Mouse (Mus musculus) limb, embryonic 13.5 days (tissue): Measurements from ENCODE around the gene Gm6370. TPM values are rescaled to one million over a fixed set of nuclear protein-coding genes. Genes with fewer than 3 reads are reported as not detected.
"Not testable (repeated sequence)": the region's sequence is repeated elsewhere in the genome, so short reads cannot be mapped to it uniquely, and the experiment has no call there.

Experiments
- ATAC-seq: fragments of 200-750 bp; cut with Nextera tagmentation; 2 replicates; pipeline ENCODE4 v1.8.0; 2017; ENCODE audit warnings: low read depth, moderate number of reproducible peaks, moderate TSS enrichment; ENCODE audit not compliant: low FRiP score
- H3K27ac ChIP-seq: fragments of 300-500 bp; sonication (generic); 2 replicates; pipeline ENCODE4 v1.5.1; 2015; ENCODE audit warnings: inconsistent platforms, mild to moderate bottlenecking, moderate library complexity
- H3K27me3 ChIP-seq: fragments of 300-500 bp; sonication (generic); 2 replicates; pipeline ENCODE4 v1.6.1; 2015; ENCODE audit warnings: mild to moderate bottlenecking, inconsistent platforms
- H3K36me3 ChIP-seq: fragments of 300-500 bp; sonication (generic); 2 replicates; pipeline ENCODE4 v1.6.1; 2015; ENCODE audit warnings: inconsistent platforms, mild to moderate bottlenecking, moderate library complexity
- H3K4me1 ChIP-seq: fragments of 300-500 bp; sonication (generic); 2 replicates; pipeline ENCODE4 v1.6.1; 2015; ENCODE audit warnings: inconsistent platforms
- H3K4me2 ChIP-seq: fragments of 300-500 bp; sonication (generic); replicated peaks from 2 replicates; pipeline ENCODE4 v1.6.1; 2015; ENCODE audit warnings: inconsistent platforms, mild to moderate bottlenecking, moderate library complexity
- H3K4me3 ChIP-seq: fragments of 300-500 bp; sonication (generic); 2 replicates; pipeline ENCODE4 v1.5.1; 2015; ENCODE audit warnings: moderate library complexity, mild to moderate bottlenecking, inconsistent platforms
- H3K9ac ChIP-seq: fragments of 300-500 bp; sonication (generic); 2 replicates; pipeline ENCODE4 v1.6.1; 2015; ENCODE audit warnings: mild to moderate bottlenecking, inconsistent platforms
- H3K9me3 ChIP-seq: fragments of 300-500 bp; sonication (generic); 2 replicates; pipeline ENCODE4 v1.6.1; 2016; ENCODE audit warnings: inconsistent platforms
- WGBS: fragments of 180-500 bp; shearing (Covaris S2); methylation state at CpG from one replicate; pipeline ENCODE4 v1.1.7; 2015; 5-methylcytosine and 5-hydroxymethylcytosine counted together
- polyA plus RNA-seq: library from polyadenylated mRNA; unstranded; fragments of >200 nt; fragmentation: Nextera tagmentation; extraction: Ambion mirVana; gene quantifications from 2 replicates; pipeline ENCODE4 v1.2.1, GENCODE M21; 2015

Gene Gm6370
- not detected in 2 replicates for polyA plus RNA-seq

- H3K27ac ChIP-seq, ATAC-seq, H3K9ac ChIP-seq, H3K27me3 ChIP-seq, H3K4me2 ChIP-seq, H3K36me3 ChIP-seq, H3K9me3 ChIP-seq, H3K4me1 ChIP-seq, H3K4me3 ChIP-seq: not testable (repeated sequence)
- no CpG with 5 or more reads among the region's 5 CpGs for WGBS
These were observed at the start of gene Gm6370 for GRCm38 (mm10) chr5:146491063-146491462. Gene Gm6370, plus strand, starts transcription at chr5:146491363.

DNA sequence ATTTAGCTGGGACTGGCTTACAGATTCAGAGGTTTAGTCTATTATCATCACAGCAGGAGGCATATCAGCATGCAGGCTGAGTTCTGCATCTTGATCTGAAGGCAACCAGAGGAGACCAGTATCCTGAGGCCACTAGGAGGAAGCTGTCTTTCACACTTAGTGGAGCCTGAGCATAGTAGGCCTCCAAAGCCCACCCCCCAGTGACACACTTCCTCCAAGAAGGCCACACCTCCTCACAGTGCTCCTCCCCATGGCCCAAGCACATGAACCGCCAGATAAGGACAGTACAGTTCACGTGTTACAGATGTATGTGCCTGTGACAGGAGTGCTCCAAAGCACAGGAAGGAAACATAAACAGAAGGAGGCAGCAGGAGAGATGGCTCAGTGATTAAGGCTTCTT is 48.4 kb upstream of the Gm6370 start:
- Histone ChIP-seq H3K27me3 (no peaks in the 10 kb centered on the region), H3K4me1 (no peaks in the 10 kb centered on the region), H3K36me3 (peaks cover 11% of the 10 kb centered on the region), H3K4me3 (no peak overlapping the region), H3K4me2 (no peak overlapping the region), H3K9me3 (no peaks in the 10 kb centered on the region), H3K9ac (no peak overlapping the region), H3K27ac (no peak overlapping the region)
- no peak for ATAC-seq
- 75% methylated on average over 2 of the region's 2 CpGs for WGBS

DNA sequence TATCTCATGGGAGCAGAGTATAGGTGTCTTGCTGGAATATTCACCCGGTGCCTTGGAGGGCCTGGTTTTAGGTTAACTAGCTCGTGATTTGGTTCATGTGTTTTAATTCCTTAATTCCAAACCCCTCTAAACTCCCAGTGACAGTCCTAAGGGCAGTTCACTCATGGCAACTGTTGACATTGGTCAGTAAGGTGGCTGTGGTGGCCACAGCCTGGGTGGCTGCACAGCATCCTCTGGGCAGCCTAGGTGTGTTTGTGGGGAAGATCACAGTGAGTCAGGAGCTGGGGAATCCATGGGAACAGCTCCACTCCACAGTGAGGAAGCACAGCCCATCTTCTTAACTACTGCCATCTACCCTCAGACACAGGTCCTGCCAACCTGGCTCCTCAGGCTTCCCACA is 44.5 kb upstream of the Gm6370 start:
- Histone ChIP-seq H3K36me3 (peaks cover 4% of the 10 kb centered on the region; the same call in 1 of the 2 replicates), H3K9me3 (no peaks in the 10 kb centered on the region), H3K9ac (no peak overlapping the region), H3K4me3 (no peak overlapping the region), H3K27me3 (no peaks in the 10 kb centered on the region), H3K27ac (no peak overlapping the region), H3K4me1 (no peaks in the 10 kb centered on the region), H3K4me2 (no peak overlapping the region)
- WGBS: 80% methylated on average over 2 of the region's 2 CpGs
- ATAC-seq: no peak

GRCm38 (mm10) chr5:146451592-146452254 is 39.4 kb upstream of the Gm6370 start:
- Histone ChIP-seq H3K9ac (no peak overlapping the region), H3K4me3 (no peak overlapping the region), H3K27me3 (no peaks in the 10 kb centered on the region), H3K27ac (no peak overlapping the region), H3K4me2 (no peak overlapping the region), H3K9me3 (no peaks in the 10 kb centered on the region), H3K36me3 (peaks cover 17% of the 10 kb centered on the region), H3K4me1 (no peaks in the 10 kb centered on the region)
- ATAC-seq: no peak
- WGBS: 60% methylated on average over 11 of the region's 11 CpGs

DNA sequence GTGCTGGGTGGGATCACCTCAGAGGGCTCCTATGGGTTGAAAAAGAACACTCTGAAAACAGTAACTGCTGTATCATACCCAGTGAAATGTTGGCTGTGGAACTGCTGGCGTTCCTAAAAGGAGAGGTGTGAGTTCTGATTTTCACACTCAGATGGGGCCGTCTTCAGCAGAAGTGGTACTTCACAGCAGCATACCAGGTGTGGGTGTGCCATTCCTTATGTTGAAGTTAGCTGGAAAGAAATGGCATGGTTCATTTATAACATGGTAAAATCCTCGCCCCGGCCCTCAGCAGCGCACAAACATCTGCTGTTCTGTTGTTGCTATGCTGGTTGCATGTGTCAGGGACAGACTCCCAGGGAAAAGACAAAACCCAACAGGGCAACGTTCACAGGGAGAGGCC is 37.6 kb upstream of the Gm6370 start:
- H3K4me2 ChIP-seq: no peak overlapping the region
- H3K9ac ChIP-seq: no peak overlapping the region
- peaks cover 21% of the 10 kb centered on the region for H3K36me3 ChIP-seq
- no peak overlapping the region for H3K4me3 ChIP-seq
- H3K9me3 ChIP-seq: no peaks in the 10 kb centered on the region
- no peaks in the 10 kb centered on the region for H3K4me1 ChIP-seq
- no peaks in the 10 kb centered on the region for H3K27me3 ChIP-seq
- no peak for ATAC-seq
- WGBS: 92% methylated on average over 6 of the region's 6 CpGs
- no peak overlapping the region for H3K27ac ChIP-seq

DNA sequence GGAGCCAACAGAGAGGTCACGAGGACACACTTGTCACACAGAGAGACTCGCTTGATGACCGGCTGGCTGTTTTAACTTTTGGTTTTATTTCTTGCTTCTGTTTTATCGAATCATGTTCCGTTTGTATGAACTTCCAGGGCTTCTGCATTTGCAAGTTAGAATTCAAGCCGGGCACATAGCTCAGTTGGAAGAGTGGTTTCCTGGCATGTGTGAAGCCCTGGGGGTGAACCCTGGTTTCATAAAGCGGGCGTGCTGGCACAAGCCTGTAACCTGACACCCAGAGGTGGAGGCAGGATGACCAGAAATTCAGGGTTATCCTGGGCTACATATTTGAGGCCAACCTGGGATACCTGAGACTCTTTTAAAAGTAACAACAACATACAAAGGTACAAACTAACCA is 29.6 kb upstream of the Gm6370 start:
- Histone ChIP-seq H3K4me3 (no peak overlapping the region), H3K9ac (no peak overlapping the region), H3K4me2 (no peak overlapping the region), H3K9me3 (no peaks in the 10 kb centered on the region), H3K4me1 (no peaks in the 10 kb centered on the region), H3K27me3 (no peaks in the 10 kb centered on the region), H3K36me3 (peaks cover 23% of the 10 kb centered on the region), H3K27ac (no peak overlapping the region)
- 78% methylated on average over 8 of the region's 8 CpGs for WGBS
- no peak for ATAC-seq

- H3K4me2 ChIP-seq: no peak overlapping the region
- peaks cover 17% of the 10 kb centered on the region; the same call in 1 of the 2 replicates for H3K36me3 ChIP-seq
- H3K9me3 ChIP-seq: no peaks in the 10 kb centered on the region
- H3K27ac ChIP-seq: no peak overlapping the region
- H3K27me3 ChIP-seq: no peaks in the 10 kb centered on the region
- no peak overlapping the region for H3K9ac ChIP-seq
- WGBS: 91% methylated on average over 19 of the region's 19 CpGs
- no peaks in the 10 kb centered on the region for H3K4me1 ChIP-seq
- H3K4me3 ChIP-seq: no peak overlapping the region
- no peak for ATAC-seq
These were observed 24.5 kb upstream of the Gm6370 start for GRCm38 (mm10) chr5:146466663-146467062.

- 92% methylated on average over 9 of the region's 9 CpGs for WGBS
- no peaks in the 10 kb centered on the region for H3K4me1 ChIP-seq
- no peak overlapping the region for H3K4me3 ChIP-seq
- H3K36me3 ChIP-seq: peaks cover 16% of the 10 kb centered on the region; the same call in 1 of the 2 replicates
- no peaks in the 10 kb centered on the region for H3K27me3 ChIP-seq
- no peak overlapping the region for H3K27ac ChIP-seq
- no peaks in the 10 kb centered on the region for H3K9me3 ChIP-seq
- no peak overlapping the region for H3K4me2 ChIP-seq
- no peak for ATAC-seq
- no peak overlapping the region for H3K9ac ChIP-seq
These were observed 22.9 kb upstream of the Gm6370 start for GRCm38 (mm10) chr5:146468311-146468710.

- WGBS: 88% methylated on average over 9 of the region's 9 CpGs
- no peak for ATAC-seq
These were observed 20.3 kb upstream of the Gm6370 start for GRCm38 (mm10) chr5:146470821-146471220.

GRCm38 (mm10) chr5:146471311-146471710 is 19.9 kb upstream of the Gm6370 start:
- 87% methylated on average over 5 of the region's 5 CpGs for WGBS
- H3K36me3 ChIP-seq: peaks cover 16% of the 10 kb centered on the region; the same call in 1 of the 2 replicates
- no peak overlapping the region for H3K4me3 ChIP-seq
- no peaks in the 10 kb centered on the region for H3K27me3 ChIP-seq
- H3K27ac ChIP-seq: no peak overlapping the region
- ATAC-seq: no peak
- H3K4me1 ChIP-seq: no peaks in the 10 kb centered on the region
- H3K9me3 ChIP-seq: no peaks in the 10 kb centered on the region
- H3K9ac ChIP-seq: no peak overlapping the region
- no peak overlapping the region for H3K4me2 ChIP-seq

More at GRCm38 (mm10) chr5:146470821-146471220, 20.3 kb upstream of the Gm6370 start:
- no peaks in the 10 kb centered on the region for H3K27me3 ChIP-seq
- H3K36me3 ChIP-seq: peaks cover 16% of the 10 kb centered on the region; the same call in 1 of the 2 replicates
- H3K27ac ChIP-seq: no peak overlapping the region
- no peaks in the 10 kb centered on the region for H3K4me1 ChIP-seq
- no peak overlapping the region for H3K4me3 ChIP-seq
- H3K4me2 ChIP-seq: no peak overlapping the region
- H3K9ac ChIP-seq: no peak overlapping the region
- no peaks in the 10 kb centered on the region for H3K9me3 ChIP-seq

DNA sequence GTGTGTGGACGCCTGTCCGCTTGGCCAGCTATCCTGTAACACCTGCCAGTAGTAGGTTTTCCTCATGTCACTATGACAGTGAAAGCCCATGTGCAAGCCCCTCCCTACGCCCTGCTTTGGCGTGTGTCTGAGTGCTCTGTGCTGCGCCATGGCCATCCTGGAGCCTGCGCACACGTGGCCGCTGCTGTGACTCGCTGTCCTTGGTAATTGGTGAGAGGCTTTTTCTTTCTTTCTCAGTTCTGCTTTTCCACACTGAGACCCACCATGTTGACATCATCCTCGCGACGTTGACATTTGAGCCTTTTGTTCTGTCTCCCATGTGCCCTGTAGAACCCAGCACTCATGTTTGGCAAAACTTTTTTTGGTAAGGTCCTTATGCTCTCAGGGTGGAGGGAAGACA is 19.3 kb upstream of the Gm6370 start:
- Histone ChIP-seq H3K9me3 (no peaks in the 10 kb centered on the region), H3K27ac (no peak overlapping the region), H3K36me3 (peaks cover 16% of the 10 kb centered on the region; the same call in 1 of the 2 replicates), H3K4me1 (no peaks in the 10 kb centered on the region), H3K9ac (no peak overlapping the region), H3K4me3 (no peak overlapping the region), H3K27me3 (no peaks in the 10 kb centered on the region), H3K4me2 (no peak overlapping the region)
- 91% methylated on average over 12 of the region's 12 CpGs for WGBS
- ATAC-seq: no peak

DNA sequence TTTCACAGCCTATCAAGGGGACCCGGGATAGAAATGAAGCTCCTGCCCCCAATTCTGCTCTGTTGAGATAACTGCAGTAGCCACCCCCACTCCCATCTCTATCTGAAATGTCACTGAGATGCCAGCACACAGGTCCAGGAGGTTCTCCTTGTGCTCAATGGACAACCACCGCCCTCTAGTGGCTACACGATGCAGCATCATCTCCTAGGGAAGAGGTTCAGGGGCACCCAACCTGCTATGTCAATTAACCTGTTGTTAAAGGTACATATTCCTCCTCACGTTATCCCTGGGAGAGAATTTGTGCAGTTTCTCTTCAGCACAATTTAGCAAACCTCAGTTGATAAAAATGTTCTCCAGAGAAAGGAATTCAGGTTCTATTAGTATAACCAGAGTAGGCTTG is 11.6 kb upstream of the Gm6370 start:
- not testable (repeated sequence) for ATAC-seq, H3K4me3 ChIP-seq, H3K4me1 ChIP-seq, H3K9ac ChIP-seq, H3K9me3 ChIP-seq, H3K4me2 ChIP-seq, H3K27me3 ChIP-seq, H3K36me3 ChIP-seq, H3K27ac ChIP-seq
- WGBS: 12% methylated on average over 4 of the region's 4 CpGs

- H3K9me3 ChIP-seq, H3K36me3 ChIP-seq, H3K4me2 ChIP-seq, H3K9ac ChIP-seq, H3K27ac ChIP-seq, ATAC-seq, H3K4me1 ChIP-seq, H3K27me3 ChIP-seq, H3K4me3 ChIP-seq: not testable (repeated sequence)
- WGBS: 81% methylated on average over 3 of the region's 3 CpGs
These were observed 9.5 kb upstream of the Gm6370 start, which contains the start of gene Gm6408 for GRCm38 (mm10) chr5:146481665-146482064. Gene Gm6408, plus strand, starts transcription at chr5:146481965.
